Mouse (Mus musculus) heart, embryonic 15.5 days (tissue): ENCODE data around the gene Mrgpra3. TPM values are rescaled to one million over a fixed set of nuclear protein-coding genes. Genes with fewer than 3 reads are reported as not detected.

Experiments
- ATAC-seq: fragments of 200-750 bp; cut with Nextera tagmentation; replicated peaks from 2 replicates; pipeline ENCODE4 v1.8.0; 2017; ENCODE audit warnings: low read depth, moderate TSS enrichment; ENCODE audit not compliant: insufficient number of reproducible peaks, insufficient read depth, low FRiP score
- H3K27ac ChIP-seq: fragments of 300-500 bp; sonication (generic); 2 replicates; pipeline ENCODE4 v1.5.1; 2015; ENCODE audit warnings: mild to moderate bottlenecking, inconsistent platforms
- H3K27me3 ChIP-seq: fragments of 300-500 bp; sonication (generic); 2 replicates; pipeline ENCODE4 v1.6.1; 2015; ENCODE audit warnings: inconsistent platforms
- H3K36me3 ChIP-seq: fragments of 300-500 bp; sonication (generic); 2 replicates; pipeline ENCODE4 v1.6.1; 2015; ENCODE audit warnings: mild to moderate bottlenecking, inconsistent platforms
- H3K4me1 ChIP-seq: fragments of 300-500 bp; sonication (generic); replicated peaks from 2 replicates; pipeline ENCODE4 v1.6.1; 2015; ENCODE audit warnings: inconsistent platforms
- H3K4me2 ChIP-seq: fragments of 300-500 bp; sonication (generic); 2 replicates; pipeline ENCODE4 v1.6.1; 2015; ENCODE audit warnings: inconsistent platforms, mild to moderate bottlenecking, moderate library complexity
- H3K4me3 ChIP-seq: fragments of 300-500 bp; sonication (generic); 2 replicates; pipeline ENCODE4 v1.5.1; 2015; ENCODE audit warnings: mild to moderate bottlenecking, inconsistent platforms
- H3K9ac ChIP-seq: fragments of 300-500 bp; sonication (generic); 2 replicates; pipeline ENCODE4 v1.6.1; 2015; ENCODE audit warnings: mild to moderate bottlenecking, inconsistent platforms
- H3K9me3 ChIP-seq: fragments of 300-500 bp; sonication (generic); replicated peaks from 2 replicates; pipeline ENCODE4 v1.6.1; 2016; ENCODE audit warnings: inconsistent platforms
- WGBS: fragments of 180-500 bp; shearing (Covaris S2); methylation state at CpG from one replicate; pipeline ENCODE4 v1.1.7; 2015; ENCODE audit warnings: mixed read lengths; 5-methylcytosine and 5-hydroxymethylcytosine counted together
- polyA plus RNA-seq: library from polyadenylated mRNA; unstranded; fragments of >200 nt; fragmentation: Nextera tagmentation; extraction: Ambion mirVana; gene quantifications from 2 replicates; pipeline ENCODE4 v1.2.1, GENCODE M21; 2015

Gene Mrgpra3
- polyA plus RNA-seq, result not detected in 2 replicates

DNA sequence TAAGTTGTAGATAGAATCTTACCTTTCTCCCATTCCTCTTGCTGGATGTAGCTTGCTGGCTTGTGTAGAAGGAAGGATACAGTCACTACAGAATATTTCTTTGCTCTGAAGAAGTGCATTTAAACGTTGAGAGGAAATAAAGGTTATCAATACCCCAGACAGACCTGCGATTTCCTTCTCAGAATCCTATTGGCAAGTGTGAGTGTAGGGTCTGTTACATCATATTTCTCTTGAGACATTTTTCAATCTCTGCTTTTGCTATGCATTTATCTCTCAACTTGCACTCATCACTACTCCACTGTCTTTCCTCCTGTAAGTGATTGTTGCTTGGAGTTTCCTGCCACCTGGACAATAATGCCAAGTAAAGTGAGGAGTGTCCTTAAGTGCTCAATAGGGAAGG, at the start of gene Mrgpra3:
Mrgpra3 (minus strand) TSS at position 101 of the 400 bp plus-strand sequence.
- Histone ChIP-seq H3K4me3 (no peak within 1 kb of the TSS), H3K4me1 (no peaks in the 10 kb centered on the region), H3K27ac (no peak within 1 kb of the TSS), H3K4me2 (no peak within 1 kb of the TSS), H3K36me3 (no peaks in the 10 kb centered on the region), H3K9ac (no peak within 1 kb of the TSS), H3K9me3 (no peaks in the 10 kb centered on the region; the same call in 1 of the 2 replicates), H3K27me3 (no peaks in the 10 kb centered on the region)
- no peak for ATAC-seq
- 47% methylated on average over 2 of the region's 2 CpGs for WGBS

Other genes with a start within 250 kb of the Mrgpra3 start
- not detected in 2 replicates for gene Mrgpra1, start 247.1 kb downstream of the Mrgpra3 start, polyA plus RNA-seq
- gene Mrgpra2a, start 149.2 kb downstream of the Mrgpra3 start, polyA plus RNA-seq, result not detected in 2 replicates
- 0.13 TPM in 1 of 2 replicates, not detected in the other for gene Mrgpra2b, start 72.5 kb downstream of the Mrgpra3 start, polyA plus RNA-seq